Mouse (Mus musculus): ENCODE data around the gene Pls1.

DNA sequence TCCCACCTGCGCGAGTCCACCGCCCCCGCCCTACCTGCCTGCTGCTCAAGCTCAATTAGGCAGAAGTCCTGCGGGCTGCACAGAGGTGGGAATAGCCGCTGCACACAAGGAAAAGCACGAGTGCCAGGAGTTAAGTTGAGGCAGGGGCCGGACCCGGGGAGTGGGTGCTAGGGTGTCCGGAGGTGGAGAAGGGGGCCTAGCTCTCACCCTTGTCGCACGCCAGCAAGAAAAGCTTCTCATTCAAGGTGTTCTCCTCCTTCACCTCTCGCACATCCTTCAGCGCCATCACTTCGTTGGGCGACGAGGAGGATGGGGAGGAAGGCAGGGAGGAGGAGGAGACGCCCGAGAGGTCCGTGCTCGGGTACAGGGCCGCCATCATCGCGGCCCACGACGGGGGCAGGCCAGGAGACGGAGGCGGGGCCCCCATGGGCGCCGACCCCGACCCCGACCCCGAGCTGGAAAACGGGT lies 95.6 kb downstream of the Pls1 start:
- TF ChIP-seq GATA1 (IDR thresholded peaks at IDR 0.05; ENCODE audit: borderline replicate concordance, low read length) (no peak), FLI1 (IDR thresholded peaks at IDR 0.05; ENCODE audit: low read length) (no peak)
